In genomic region chr4:108847715-108848504, GRCm38 (mm10) we compare ENCODE assay signal across 8 mouse cellular contexts. TPM values are rescaled to one million over a fixed set of nuclear protein-coding genes. Genes with fewer than 3 reads are reported as not detected.
DNase-seq lines count a peak whose midpoint lies in the region; ATAC-seq lines count a peak whose summit lies in the region.

Kti12 (plus strand) TSS chr4:108847785.

- peaks cover 29% of the 10 kb centered on the region for H3K4me1 ChIP-seq in heart, embryonic 13.5 days
- peaks cover 35% of the 10 kb centered on the region for H3K4me1 ChIP-seq in liver, embryonic 12.5 days
- peaks cover 6% of the 10 kb centered on the region; the same call in 1 of the 2 replicates for H3K4me1 ChIP-seq in stomach, embryonic 15.5 days

- H3K27me3 ChIP-seq in heart, embryonic 13.5 days (replicated peaks): no peaks in the 10 kb centered on the region
- H3K27me3 ChIP-seq in liver, embryonic 12.5 days (replicated peaks): no peaks in the 10 kb centered on the region
- H3K27me3 ChIP-seq in stomach, embryonic 15.5 days (replicated peaks): no peaks in the 10 kb centered on the region

- peaks cover 19% of the 10 kb centered on the region for H3K36me3 ChIP-seq in heart, embryonic 13.5 days
- 0 out of 2 replicates have a peak, but pooled peaks cover 8% of the 10 kb centered on the region for H3K36me3 ChIP-seq in liver, embryonic 12.5 days
- no peaks in the 10 kb centered on the region for H3K36me3 ChIP-seq in stomach, embryonic 15.5 days

- peak within 1 kb of the TSS; percentile 92 for H3K9ac ChIP-seq in heart, embryonic 13.5 days
- H3K9ac ChIP-seq in liver, embryonic 12.5 days: peak within 1 kb of the TSS; percentile 87
- H3K9ac ChIP-seq in stomach, embryonic 15.5 days: peak within 1 kb of the TSS; percentile 58

- no peaks in the 10 kb centered on the region for H3K9me3 ChIP-seq in heart, embryonic 13.5 days
- no peaks in the 10 kb centered on the region for H3K9me3 ChIP-seq in liver, embryonic 12.5 days (replicated peaks)
- H3K9me3 ChIP-seq in stomach, embryonic 15.5 days: no peaks in the 10 kb centered on the region

- peak within 1 kb of the TSS; percentile 92 for H3K27ac ChIP-seq in heart, embryonic 13.5 days (replicated peaks)
- peak within 1 kb of the TSS; percentile 83 for H3K27ac ChIP-seq in liver, embryonic 12.5 days
- peak within 1 kb of the TSS; percentile 88 for H3K27ac ChIP-seq in stomach, embryonic 15.5 days

- DNase-seq in CD4-positive helper T cell, adult 2 months (ENCODE audit: low read depth, low spot score): peak; percentile 88
- DNase-seq in brain, embryonic 18.5 days (ENCODE audit: low read depth, low spot score): peak; percentile 77
- peak; percentile 89 for DNase-seq in kidney, postnatal 10 days
- DNase-seq in natural killer cell, adult 2 months (ENCODE audit: low spot score in 2 of 2): peak; percentile 70 to 73

- peak within 1 kb of the TSS; percentile 89 for H3K4me3 ChIP-seq in heart, embryonic 13.5 days
- peak within 1 kb of the TSS; percentile 89 for H3K4me3 ChIP-seq in liver, embryonic 12.5 days
- H3K4me3 ChIP-seq in stomach, embryonic 15.5 days (replicated peaks): peak within 1 kb of the TSS; percentile 81

- H3K4me2 ChIP-seq in heart, embryonic 13.5 days: peak within 1 kb of the TSS; percentile 81
- peak within 1 kb of the TSS; percentile 91 for H3K4me2 ChIP-seq in liver, embryonic 12.5 days
- H3K4me2 ChIP-seq in stomach, embryonic 15.5 days: peak within 1 kb of the TSS; percentile 79

- ATAC-seq in erythroid progenitor cell, adult 5-6 weeks (replicated peaks; ENCODE audit: low FRiP score, poor library complexity, severe bottlenecking): peak; percentile 90
- ATAC-seq in heart, embryonic 13.5 days (ENCODE audit: extremely low read depth, insufficient number of reproducible peaks, low FRiP score, low TSS enrichment): peak; percentile 69
- ATAC-seq in liver, embryonic 12.5 days: peak; percentile 86
- peak; percentile 87 for ATAC-seq in stomach, embryonic 15.5 days (ENCODE audit: insufficient read depth, low FRiP score, low read depth)

- under 1% methylated on average over 77 of the region's 77 CpGs for WGBS in heart, embryonic 13.5 days
- under 1% methylated on average over 74 of the region's 77 CpGs for WGBS in liver, embryonic 12.5 days (ENCODE audit: insufficient replicate concordance)
- under 1% methylated on average over 77 of the region's 77 CpGs for WGBS in stomach, embryonic 15.5 days

RNA-seq across cellular contexts. Expression of gene Kti12, which starts in this region (rescaled TPM):
- total RNA-seq in erythroid progenitor cell, adult 5-6 weeks (2015; ENCODE audit: low replicate concordance): 8.4 and 17.7 TPM in 2 replicates
- total RNA-seq in erythroid progenitor cell, adult 5-6 weeks (2017; ENCODE audit: low replicate concordance): 2.6 and 4.4 TPM in 2 replicates
- 24.6 and 27.6 TPM in 2 replicates for polyA plus RNA-seq in heart, embryonic 13.5 days (2015; fragmentation: Nextera tagmentation; extraction: Ambion mirVana)
- 71.6 and 74.7 TPM in 2 replicates for polyA plus RNA-seq in liver, embryonic 12.5 days (2016; fragmentation: Nextera tagmentation; extraction: Ambion mirVana)
- 54.8 TPM in 2 replicates for polyA plus RNA-seq in stomach, embryonic 15.5 days (2015; fragmentation: Nextera tagmentation; extraction: Ambion mirVana)

Comparison
In these comparisons a context has a peak if more than half of its experiments do, and no peak if none do; other contexts are left out.
1. Peak in every context shown above with its lines: DNase-seq, ATAC-seq, H3K4me3 ChIP-seq and H3K27ac ChIP-seq.